Mouse (Mus musculus) embryonic facial prominence, embryonic 13.5 days (tissue): ENCODE results near the gene Prkn. TPM values are rescaled to one million over a fixed set of nuclear protein-coding genes. Genes with fewer than 3 reads are reported as not detected.

Experiments
- ATAC-seq: fragments of 200-750 bp; cut with Nextera tagmentation; 2 replicates; pipeline ENCODE4 v1.8.0; 2017; ENCODE audit warnings: low read depth; ENCODE audit not compliant: insufficient number of reproducible peaks, insufficient read depth, low FRiP score, low TSS enrichment
- H3K27ac ChIP-seq: fragments of 300-500 bp; sonication (generic); 2 replicates; pipeline ENCODE4 v1.5.1; 2015; ENCODE audit warnings: moderate library complexity, mild to moderate bottlenecking, inconsistent platforms
- H3K27me3 ChIP-seq: fragments of 300-500 bp; sonication (generic); 2 replicates; pipeline ENCODE4 v1.6.1; 2015; ENCODE audit warnings: mild to moderate bottlenecking, inconsistent platforms
- H3K36me3 ChIP-seq: fragments of 300-500 bp; sonication (generic); 2 replicates; pipeline ENCODE4 v1.6.1; 2015; ENCODE audit warnings: mild to moderate bottlenecking, inconsistent platforms
- H3K4me1 ChIP-seq: fragments of 300-500 bp; sonication (generic); 2 replicates; pipeline ENCODE4 v1.6.1; 2015; ENCODE audit warnings: inconsistent platforms
- H3K4me2 ChIP-seq: fragments of 300-500 bp; sonication (generic); 2 replicates; pipeline ENCODE4 v1.6.1; 2015; ENCODE audit warnings: moderate library complexity, mild to moderate bottlenecking, inconsistent platforms
- H3K4me3 ChIP-seq: fragments of 300-500 bp; sonication (generic); 2 replicates; pipeline ENCODE4 v1.5.1; 2015; ENCODE audit warnings: mild to moderate bottlenecking, inconsistent platforms
- H3K9ac ChIP-seq: fragments of 300-500 bp; sonication (generic); 2 replicates; pipeline ENCODE4 v1.6.1; 2015; ENCODE audit warnings: mild to moderate bottlenecking, inconsistent platforms
- H3K9me3 ChIP-seq: fragments of 300-500 bp; sonication (generic); 2 replicates; pipeline ENCODE4 v1.6.1; 2016; ENCODE audit warnings: inconsistent platforms
- WGBS: fragments of 180-500 bp; shearing (Covaris S2); methylation state at CpG from one replicate; pipeline ENCODE4 v1.1.7; 2015; ENCODE audit warnings: mixed read lengths; 5-methylcytosine and 5-hydroxymethylcytosine counted together
- polyA plus RNA-seq: library from polyadenylated mRNA; unstranded; fragments of >200 nt; fragmentation: Nextera tagmentation; extraction: Ambion mirVana; gene quantifications from 2 replicates; pipeline ENCODE4 v1.2.1, GENCODE M21; 2015

Gene Prkn
- polyA plus RNA-seq, 1 experiment from 2014 or later = 1.1 TPM

GRCm38 (mm10) chr17:12103781-12104180 lies 1263.6 kb downstream of the Prkn start:
- Histone ChIP-seq H3K36me3 (no peaks in the 10 kb centered on the region), H3K9me3 (no peaks in the 10 kb centered on the region), H3K4me1 (no peaks in the 10 kb centered on the region), H3K4me2 (no peak overlapping the region), H3K27ac (no peak overlapping the region), H3K27me3 (no peaks in the 10 kb centered on the region), H3K9ac (no peak overlapping the region), H3K4me3 (no peak overlapping the region)
- WGBS = 86% methylated on average over 6 of the region's 6 CpGs
- ATAC-seq = no peak

GRCm38 (mm10) chr17:12104245-12104644 lies 1264.1 kb downstream of the Prkn start:
- H3K4me1 ChIP-seq = no peaks in the 10 kb centered on the region
- H3K9me3 ChIP-seq = no peaks in the 10 kb centered on the region
- no peak for ATAC-seq
- no peaks in the 10 kb centered on the region for H3K27me3 ChIP-seq
- no peak overlapping the region for H3K27ac ChIP-seq
- WGBS = 81% methylated on average over 7 of the region's 7 CpGs
- no peak overlapping the region for H3K9ac ChIP-seq
- no peaks in the 10 kb centered on the region for H3K36me3 ChIP-seq
- no peak overlapping the region for H3K4me2 ChIP-seq
- no peak overlapping the region for H3K4me3 ChIP-seq

GRCm38 (mm10) chr17:12104690-12105089 lies 1264.5 kb downstream of the Prkn start:
- Histone ChIP-seq H3K36me3 (no peaks in the 10 kb centered on the region), H3K4me3 (no peak overlapping the region), H3K9me3 (no peaks in the 10 kb centered on the region), H3K4me2 (no peak overlapping the region), H3K4me1 (no peaks in the 10 kb centered on the region), H3K27ac (no peak overlapping the region), H3K9ac (no peak overlapping the region), H3K27me3 (no peaks in the 10 kb centered on the region)
- 89% methylated on average over 6 of the region's 6 CpGs for WGBS
- ATAC-seq = no peak

GRCm38 (mm10) chr17:12106255-12106654 lies 1266.1 kb downstream of the Prkn start:
- no peaks in the 10 kb centered on the region for H3K36me3 ChIP-seq
- no peaks in the 10 kb centered on the region for H3K4me1 ChIP-seq
- H3K4me3 ChIP-seq = no peak overlapping the region
- ATAC-seq = no peak
- WGBS = 51% methylated on average over 4 of the region's 4 CpGs
- no peak overlapping the region for H3K27ac ChIP-seq
- H3K9ac ChIP-seq = no peak overlapping the region
- no peaks in the 10 kb centered on the region for H3K27me3 ChIP-seq
- no peak overlapping the region for H3K4me2 ChIP-seq
- H3K9me3 ChIP-seq = no peaks in the 10 kb centered on the region

Other genes starting within 250 kb of the Prkn start
- 2.0 and 2.1 TPM in 2 replicates for gene Pacrg, start 73 bp upstream of the Prkn start, polyA plus RNA-seq